Mouse (Mus musculus): ENCODE data around the gene Usmg5. TPM values are rescaled to one million over a fixed set of nuclear protein-coding genes. Genes with fewer than 3 reads are reported as not detected.

The Usmg5 gene
- polyA plus RNA-seq, 1 experiment from 2014 or later, result 1,161 TPM

GRCm38 (mm10) chr19:47049061-47049460, 41.4 kb downstream of the Usmg5 start:
- Histone ChIP-seq H3K36me3 (peaks cover 43% of the 10 kb centered on the region), H3K27me3 (ENCODE audit: low read depth, poor library complexity, severe bottlenecking) (no peaks in the 10 kb centered on the region), H3K27ac (no peak overlapping the region), H3K4me3 (peak overlapping the region; percentile 94), H3K4me1 (peaks cover 20% of the 10 kb centered on the region), H3K9me3 (replicated peaks) (no peaks in the 10 kb centered on the region)
- 66% methylated on average over 4 of the region's 4 CpGs for WGBS
- DNase-seq (ENCODE audit: low spot score), result no peak

- Histone ChIP-seq H3K9me3 (replicated peaks) (no peaks in the 10 kb centered on the region), H3K27ac (no peak overlapping the region), H3K36me3 (peaks cover 55% of the 10 kb centered on the region), H3K4me1 (peaks cover 20% of the 10 kb centered on the region), H3K27me3 (ENCODE audit: low read depth, poor library complexity, severe bottlenecking) (no peaks in the 10 kb centered on the region), H3K4me3 (no peak overlapping the region)
- DNase-seq (ENCODE audit: low spot score), result peak; percentile 28
- 85% methylated on average over 13 of the region's 13 CpGs for WGBS
These were observed 43.1 kb downstream of the Usmg5 start for GRCm38 (mm10) chr19:47047236-47047833.

DNA sequence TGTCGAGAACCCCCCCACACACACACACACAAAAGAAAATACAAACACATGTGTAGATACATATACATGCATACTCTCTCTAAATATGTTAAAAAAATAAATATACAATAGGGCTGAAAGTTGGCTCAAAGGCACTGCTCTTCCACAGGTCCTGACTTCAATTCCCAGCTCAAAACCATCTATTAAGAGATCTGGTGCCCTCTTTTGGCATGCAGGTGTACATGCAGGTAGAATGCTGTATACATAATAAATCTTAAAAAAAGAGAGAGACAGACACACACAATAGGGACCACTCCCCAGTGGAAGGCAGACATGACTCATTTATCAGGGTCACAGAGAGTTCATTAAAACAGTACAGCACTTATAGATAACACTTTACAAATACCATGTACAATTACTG, 44.1 kb downstream of the Usmg5 start:
- H3K4me3 ChIP-seq, result no peak overlapping the region
- no peak for DNase-seq (ENCODE audit: low spot score)
- no peaks in the 10 kb centered on the region for H3K27me3 ChIP-seq (ENCODE audit: low read depth, poor library complexity, severe bottlenecking)
- peaks cover 20% of the 10 kb centered on the region for H3K4me1 ChIP-seq
- no peaks in the 10 kb centered on the region for H3K9me3 ChIP-seq (replicated peaks)
- H3K27ac ChIP-seq, result no peak overlapping the region
- H3K36me3 ChIP-seq, result peaks cover 65% of the 10 kb centered on the region
- WGBS, result 97% methylated on average over 1 of the region's 1 CpGs

- H3K4me1 ChIP-seq, result no peaks in the 10 kb centered on the region
- H3K36me3 ChIP-seq, result peaks cover 92% of the 10 kb centered on the region
- no peak overlapping the region for H3K4me3 ChIP-seq
- H3K9me3 ChIP-seq (replicated peaks), result no peaks in the 10 kb centered on the region
- 94% methylated on average over 3 of the region's 3 CpGs for WGBS
- H3K27me3 ChIP-seq (ENCODE audit: low read depth, poor library complexity, severe bottlenecking), result no peaks in the 10 kb centered on the region
- H3K27ac ChIP-seq, result no peak overlapping the region
- DNase-seq (ENCODE audit: low spot score), result peak; percentile 22
These were observed 46.8 kb downstream of the Usmg5 start for GRCm38 (mm10) chr19:47043608-47044007.

DNA sequence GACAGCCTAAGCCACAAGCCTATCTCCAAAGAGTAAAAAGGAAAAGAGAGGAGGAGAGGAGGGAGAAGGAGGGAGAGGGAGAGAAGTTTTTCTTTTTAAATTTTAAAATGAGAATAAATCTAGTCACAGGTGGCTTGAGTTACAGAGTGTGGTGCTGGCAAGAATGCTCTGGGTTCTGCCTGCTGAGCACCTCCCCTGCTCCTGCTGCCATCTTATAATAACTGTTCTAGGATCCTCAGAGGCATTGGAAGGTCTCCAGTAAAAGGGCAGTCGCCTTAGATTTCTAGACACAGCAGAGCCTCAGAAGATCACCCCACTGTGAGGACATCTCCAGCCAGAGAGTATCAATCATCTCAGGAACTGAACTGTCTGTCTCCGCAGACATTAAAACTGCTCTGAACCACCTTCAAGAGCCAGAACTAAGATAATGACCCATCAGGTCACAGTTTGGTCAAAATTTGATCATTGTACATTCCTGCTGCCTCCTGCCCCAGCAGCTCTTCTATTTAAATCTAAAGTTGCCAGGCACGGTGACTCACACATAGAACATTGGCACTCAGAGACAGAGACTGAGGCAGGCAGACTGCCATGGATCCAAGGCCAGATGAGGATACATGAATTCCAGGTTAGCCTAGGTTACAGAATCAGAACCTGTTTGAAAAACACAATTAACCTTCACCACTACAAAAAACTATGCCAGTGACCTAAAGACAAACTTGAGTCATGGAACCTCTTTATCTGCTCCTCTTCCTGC, 49.5 kb downstream of the Usmg5 start:
- Histone ChIP-seq H3K27ac (no peak overlapping the region), H3K4me1 (no peaks in the 10 kb centered on the region), H3K27me3 (ENCODE audit: low read depth, poor library complexity, severe bottlenecking) (no peaks in the 10 kb centered on the region), H3K36me3 (peaks cover 94% of the 10 kb centered on the region), H3K4me3 (no peak overlapping the region), H3K9me3 (replicated peaks) (no peaks in the 10 kb centered on the region)
- WGBS, result 92% methylated on average over 3 of the region's 3 CpGs
- DNase-seq (ENCODE audit: low spot score), result no peak

DNA sequence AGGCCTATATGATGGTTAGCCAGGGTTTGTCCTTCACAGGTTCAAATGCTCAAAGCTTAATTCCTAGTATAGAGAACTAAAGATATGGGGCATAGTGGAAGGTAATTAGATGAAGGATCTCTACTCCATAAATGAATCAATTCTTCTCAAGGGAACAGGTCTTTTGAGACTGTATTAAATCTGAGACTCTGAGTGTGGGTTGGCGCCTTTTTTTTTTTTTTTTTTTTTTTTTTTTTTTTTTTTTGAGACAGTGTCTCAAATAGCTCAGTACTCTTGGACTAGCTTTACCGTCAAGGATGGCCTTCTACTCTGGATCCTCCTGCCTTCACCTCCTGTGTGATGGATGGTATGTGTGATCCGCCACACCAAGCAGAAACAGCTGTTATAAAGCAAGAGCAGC, 53.9 kb downstream of the Usmg5 start:
- Histone ChIP-seq H3K9me3 (replicated peaks) (no peaks in the 10 kb centered on the region), H3K27ac (no peak overlapping the region), H3K4me1 (no peaks in the 10 kb centered on the region), H3K36me3 (peaks cover 94% of the 10 kb centered on the region), H3K27me3 (ENCODE audit: low read depth, poor library complexity, severe bottlenecking) (no peaks in the 10 kb centered on the region), H3K4me3 (no peak overlapping the region)
- 89% methylated on average over 3 of the region's 3 CpGs for WGBS
- DNase-seq (ENCODE audit: low spot score), result no peak

- Histone ChIP-seq H3K27me3 (ENCODE audit: low read depth, poor library complexity, severe bottlenecking) (no peaks in the 10 kb centered on the region), H3K4me1 (no peaks in the 10 kb centered on the region), H3K4me3 (no peak overlapping the region), H3K27ac (no peak overlapping the region), H3K9me3 (replicated peaks) (no peaks in the 10 kb centered on the region), H3K36me3 (peaks cover 78% of the 10 kb centered on the region)
- WGBS, result 94% methylated on average over 4 of the region's 4 CpGs
- no peak for DNase-seq (ENCODE audit: low spot score)
These were observed 55.5 kb downstream of the Usmg5 start for GRCm38 (mm10) chr19:47034916-47035315.

Other genes with a start within 250 kb of the Usmg5 start
- 0.11 and 0.15 TPM in 2 replicates for gene Ina, start 75.9 kb downstream of the Usmg5 start, polyA plus RNA-seq (2016; fragmentation: Nextera tagmentation; extraction: Ambion mirVana)
- gene Nt5c2, start 75.5 kb downstream of the Usmg5 start, polyA plus RNA-seq (2016; fragmentation: Nextera tagmentation; extraction: Ambion mirVana), result 75.4 and 89.8 TPM in 2 replicates
- 35.3 and 38.2 TPM in 2 replicates for gene Pcgf6, start 39.7 kb downstream of the Usmg5 start, polyA plus RNA-seq (2016; fragmentation: Nextera tagmentation; extraction: Ambion mirVana)
- gene Taf5, start 22.9 kb downstream of the Usmg5 start, polyA plus RNA-seq (2016; fragmentation: Nextera tagmentation; extraction: Ambion mirVana), result 8.6 and 8.7 TPM in 2 replicates
- gene Pdcd11, start 121 bp upstream of the Usmg5 start, polyA plus RNA-seq (2016; fragmentation: Nextera tagmentation; extraction: Ambion mirVana), result 13.8 and 14.5 TPM in 2 replicates
- 2.8 and 3.7 TPM in 2 replicates for gene Calhm2, start 47.6 kb upstream of the Usmg5 start, polyA plus RNA-seq (2016; fragmentation: Nextera tagmentation; extraction: Ambion mirVana)
- not detected in 2 replicates for gene Calhm1, start 53.6 kb upstream of the Usmg5 start, polyA plus RNA-seq (2016; fragmentation: Nextera tagmentation; extraction: Ambion mirVana)
- gene Calhm3, start 67.1 kb upstream of the Usmg5 start, polyA plus RNA-seq (2016; fragmentation: Nextera tagmentation; extraction: Ambion mirVana), result not detected in 2 replicates
- gene Neurl1a, start 88.2 kb upstream of the Usmg5 start, polyA plus RNA-seq (2016; fragmentation: Nextera tagmentation; extraction: Ambion mirVana), result 5.7 and 7.7 TPM in 2 replicates

All from limb, embryonic 10.5 days (tissue).